Mouse (Mus musculus) megakaryocyte, embryonic 14.5 days (primary cell): ENCODE data around the gene Xpnpep1.

Experiments used
- FLI1 ChIP-seq: IDR thresholded peaks from 2 replicates; pipeline ENCODE4 v1.6.1; 2012; ENCODE audit warnings: low read length, inconsistent platforms, mixed read lengths
- GATA1 ChIP-seq: IDR thresholded peaks from 3 replicates; pipeline ENCODE4 v1.6.1; 2012; ENCODE audit warnings: mixed read lengths, low read length, inconsistent platforms, borderline replicate concordance

DNA sequence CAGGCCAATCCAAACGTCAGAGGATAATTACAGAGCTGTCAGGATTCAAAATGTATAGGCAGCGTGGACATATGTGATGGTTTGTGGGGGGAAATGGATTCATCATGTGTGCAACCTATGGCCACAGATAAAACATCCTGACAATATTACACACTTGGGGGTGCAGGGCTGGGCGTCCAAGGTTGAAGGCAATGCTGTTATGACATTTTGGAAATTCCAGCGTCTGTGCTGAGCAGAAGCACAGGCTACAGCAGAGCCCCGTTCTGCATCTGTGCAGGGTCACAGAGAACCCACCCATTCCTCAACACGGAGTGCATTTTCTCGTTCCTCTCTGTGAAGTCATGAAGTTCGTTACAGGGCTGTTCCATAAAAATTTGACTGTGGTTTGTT, 25.0 kb upstream of the Xpnpep1 start:
- no peak for TF ChIP-seq GATA1
- no peak for TF ChIP-seq FLI1
